Mouse (Mus musculus): Measurements from ENCODE around the gene Col25a1. TPM values are rescaled to one million over a fixed set of nuclear protein-coding genes. Genes with fewer than 3 reads are reported as not detected.

Gene Col25a1
- polyA plus RNA-seq, 2 experiments: 0.94 to 1.1 TPM

GRCm38 (mm10) chr3:130518457-130518879 is 387.2 kb downstream of the Col25a1 start:
- DNase-seq (ENCODE audit: low read depth in 3 of 3, low spot score in 3 of 3) (no peak), ATAC-seq (ENCODE audit: insufficient read depth) (no peak)
- Histone ChIP-seq H3K9me3 (ENCODE audit: control insufficient read depth, low read length) (no peaks in the 10 kb centered on the region), H3K36me3 (replicated peaks; ENCODE audit: control insufficient read depth, insufficient read depth, low read depth) (no peaks in the 10 kb centered on the region), H3K27me3 (ENCODE audit: control insufficient read depth, insufficient read depth, low read length) (no peaks in the 10 kb centered on the region), H3K9ac (replicated peaks) (no peak overlapping the region), H3K4me2 (ENCODE audit: low read depth) (no peak overlapping the region), H3K4me3 (ENCODE audit: insufficient read depth in 1 of 2, low read depth in 2 of 2, low read length in 2 of 2) (no peak overlapping the region), H3K4me1 (replicated peaks; ENCODE audit: control insufficient read depth in 2 of 2, insufficient read depth in 2 of 2, low read length in 1 of 2) (no peaks in the 10 kb centered on the region), H3K27ac (no peak overlapping the region)
- WGBS (ENCODE audit: insufficient replicate concordance): 58% methylated on average over 9 of the region's 9 CpGs
- no peak for TF ChIP-seq EP300 (IDR thresholded peaks at IDR 0.05; ENCODE audit: low read depth)
- no peak for TF ChIP-seq CTCF (IDR thresholded peaks at IDR 0.05; ENCODE audit: low read depth)

DNA sequence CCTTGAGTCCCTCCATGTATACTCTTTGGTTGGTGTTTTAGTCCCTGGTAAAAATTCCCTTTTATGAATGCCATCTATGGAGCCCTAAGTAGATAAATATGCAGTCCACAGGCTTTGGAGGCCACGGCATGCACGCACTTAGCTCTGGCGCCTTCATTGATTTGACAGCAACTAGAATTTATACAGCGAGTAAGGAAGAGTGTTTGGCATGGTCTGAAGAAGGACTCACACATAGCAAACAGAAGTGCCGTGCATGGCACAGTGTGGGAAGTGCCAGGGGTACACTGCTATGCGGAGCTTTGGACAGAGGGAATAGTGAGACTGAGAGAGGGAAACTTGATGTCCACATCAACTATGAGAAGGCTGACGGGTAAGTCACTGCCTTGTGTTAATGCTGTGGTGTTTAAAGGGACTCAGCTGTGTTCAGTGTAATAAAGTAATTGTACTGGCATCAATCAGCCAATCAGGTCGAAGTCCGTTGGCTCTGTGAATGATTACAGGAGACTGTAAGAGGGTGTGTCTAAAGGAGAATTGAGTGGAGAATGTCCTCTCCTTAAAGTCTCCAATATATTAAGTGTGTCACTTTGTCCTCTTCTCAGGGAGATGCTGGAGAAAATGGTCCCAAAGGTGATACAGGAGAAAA is 390.7 kb downstream of the Col25a1 start:
- Histone ChIP-seq H3K4me2 (ENCODE audit: low read depth) (no peak overlapping the region), H3K27me3 (ENCODE audit: control insufficient read depth, insufficient read depth, low read length) (no peaks in the 10 kb centered on the region), H3K36me3 (replicated peaks; ENCODE audit: control insufficient read depth, insufficient read depth, low read depth) (no peaks in the 10 kb centered on the region), H3K9me3 (ENCODE audit: control insufficient read depth, low read length) (no peaks in the 10 kb centered on the region), H3K4me3 (ENCODE audit: insufficient read depth in 1 of 2, low read depth in 2 of 2, low read length in 2 of 2) (no peak overlapping the region), H3K9ac (replicated peaks) (no peak overlapping the region), H3K4me1 (replicated peaks; ENCODE audit: control insufficient read depth in 2 of 2, insufficient read depth in 2 of 2, low read length in 1 of 2) (no peaks in the 10 kb centered on the region), H3K27ac (no peak overlapping the region)
- no peak for ATAC-seq (ENCODE audit: insufficient read depth)
- WGBS (ENCODE audit: insufficient replicate concordance): 67% methylated on average over 9 of the region's 9 CpGs
- no peak for DNase-seq (ENCODE audit: low read depth in 3 of 3, low spot score in 3 of 3)
- TF ChIP-seq CTCF (IDR thresholded peaks at IDR 0.05; ENCODE audit: low read depth) (no peak), EP300 (IDR thresholded peaks at IDR 0.05; ENCODE audit: low read depth) (no peak)

GRCm38 (mm10) chr3:130523019-130523418 is 391.7 kb downstream of the Col25a1 start:
- Histone ChIP-seq H3K4me3 (ENCODE audit: insufficient read depth in 1 of 2, low read depth in 2 of 2, low read length in 2 of 2) (no peak overlapping the region), H3K9ac (replicated peaks) (no peak overlapping the region), H3K27ac (no peak overlapping the region), H3K27me3 (ENCODE audit: control insufficient read depth, insufficient read depth, low read length) (no peaks in the 10 kb centered on the region), H3K36me3 (replicated peaks; ENCODE audit: control insufficient read depth, insufficient read depth, low read depth) (no peaks in the 10 kb centered on the region), H3K4me2 (ENCODE audit: low read depth) (no peak overlapping the region), H3K4me1 (replicated peaks; ENCODE audit: control insufficient read depth in 2 of 2, insufficient read depth in 2 of 2, low read length in 1 of 2) (no peaks in the 10 kb centered on the region), H3K9me3 (ENCODE audit: control insufficient read depth, low read length) (no peaks in the 10 kb centered on the region)
- no peak for TF ChIP-seq EP300 (IDR thresholded peaks at IDR 0.05; ENCODE audit: low read depth)
- no peak for TF ChIP-seq CTCF (IDR thresholded peaks at IDR 0.05; ENCODE audit: low read depth)
- DNase-seq (ENCODE audit: low read depth in 3 of 3, low spot score in 3 of 3) (no peak), ATAC-seq (ENCODE audit: insufficient read depth) (no peak)
- WGBS (ENCODE audit: insufficient replicate concordance): 67% methylated on average over 7 of the region's 7 CpGs

GRCm38 (mm10) chr3:130524367-130525137 is 393.3 kb downstream of the Col25a1 start:
- no peak for TF ChIP-seq EP300 (IDR thresholded peaks at IDR 0.05; ENCODE audit: low read depth)
- TF ChIP-seq CTCF (IDR thresholded peaks at IDR 0.05; ENCODE audit: low read depth): no peak
- WGBS (ENCODE audit: insufficient replicate concordance): 67% methylated on average over 16 of the region's 16 CpGs
- Histone ChIP-seq H3K4me3 (ENCODE audit: insufficient read depth in 1 of 2, low read depth in 2 of 2, low read length in 2 of 2) (no peak overlapping the region), H3K9ac (replicated peaks) (no peak overlapping the region), H3K36me3 (replicated peaks; ENCODE audit: control insufficient read depth, insufficient read depth, low read depth) (no peaks in the 10 kb centered on the region), H3K9me3 (ENCODE audit: control insufficient read depth, low read length) (no peaks in the 10 kb centered on the region), H3K4me2 (ENCODE audit: low read depth) (no peak overlapping the region), H3K27ac (no peak overlapping the region), H3K27me3 (ENCODE audit: control insufficient read depth, insufficient read depth, low read length) (no peaks in the 10 kb centered on the region), H3K4me1 (replicated peaks; ENCODE audit: control insufficient read depth in 2 of 2, insufficient read depth in 2 of 2, low read length in 1 of 2) (no peaks in the 10 kb centered on the region)
- no peak for ATAC-seq (ENCODE audit: insufficient read depth)
- DNase-seq (ENCODE audit: low read depth in 3 of 3, low spot score in 3 of 3): no peak

DNA sequence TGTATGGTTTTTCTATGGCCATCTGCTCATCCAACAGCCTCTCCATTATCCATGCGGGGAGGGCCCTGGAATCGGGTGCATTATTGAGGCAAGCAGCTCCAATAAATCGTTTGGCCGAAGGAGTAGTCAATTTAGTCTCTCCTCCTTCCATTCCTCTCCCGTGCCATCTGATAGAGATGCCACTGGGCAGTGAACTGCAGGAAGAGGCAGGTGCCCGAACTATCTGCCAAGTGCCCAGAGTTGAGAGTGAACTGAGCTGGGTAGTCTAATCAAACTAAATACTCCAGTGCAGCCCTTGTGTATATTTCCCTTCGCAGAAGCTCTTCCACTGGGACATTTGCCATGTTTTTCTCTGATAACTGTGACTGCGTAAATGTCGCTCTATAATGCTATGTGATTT is 403.7 kb downstream of the Col25a1 start:
- Histone ChIP-seq H3K4me3 (ENCODE audit: insufficient read depth in 1 of 2, low read depth in 2 of 2, low read length in 2 of 2) (no peak overlapping the region), H3K9ac (replicated peaks) (no peak overlapping the region), H3K36me3 (replicated peaks; ENCODE audit: control insufficient read depth, insufficient read depth, low read depth) (no peaks in the 10 kb centered on the region), H3K27me3 (ENCODE audit: control insufficient read depth, insufficient read depth, low read length) (no peaks in the 10 kb centered on the region), H3K4me1 (replicated peaks; ENCODE audit: control insufficient read depth in 2 of 2, insufficient read depth in 2 of 2, low read length in 1 of 2) (no peaks in the 10 kb centered on the region), H3K9me3 (ENCODE audit: control insufficient read depth, low read length) (no peaks in the 10 kb centered on the region), H3K4me2 (ENCODE audit: low read depth) (no peak overlapping the region), H3K27ac (no peak overlapping the region)
- no peak for TF ChIP-seq CTCF (IDR thresholded peaks at IDR 0.05; ENCODE audit: low read depth)
- TF ChIP-seq EP300 (IDR thresholded peaks at IDR 0.05; ENCODE audit: low read depth): no peak
- 71% methylated on average over 9 of the region's 9 CpGs for WGBS (ENCODE audit: insufficient replicate concordance)
- DNase-seq (ENCODE audit: low read depth in 3 of 3, low spot score in 3 of 3) (no peak), ATAC-seq (ENCODE audit: insufficient read depth) (no peak)

Measured in liver, embryonic 14.5 days (tissue).